Mouse (Mus musculus) MEL (cell line): ENCODE measurements around the gene Atxn2. TPM values are rescaled to one million over a fixed set of nuclear protein-coding genes. Genes with fewer than 3 reads are reported as not detected.

Experiments
- DNase-seq: peaks from one replicate; pipeline ENCODE4 v3.0.0; 2011; ENCODE audit warnings: low read depth, low spot score
- H3K27ac ChIP-seq: 2 replicates; pipeline ENCODE4 v1.5.1; 2012; ENCODE audit warnings: low read depth, mild to moderate bottlenecking, control low read depth, low read length, moderate library complexity; ENCODE audit not compliant: control insufficient read depth
- H3K27me3 ChIP-seq, 2 experiments: fragments of 150-350 bp in 1 of 2; sonication (generic) in 1 of 2; 2 replicates each; pipeline ENCODE4 v1.6.1; 2012; ENCODE audit warnings: low read length in 2 of 2, mild to moderate bottlenecking in 2 of 2, improper control_type of control experiment in 1 of 2, moderate library complexity in 1 of 2; ENCODE audit not compliant: insufficient read depth in 2 of 2, control insufficient read depth in 1 of 2
- H3K36me3 ChIP-seq, 2 experiments: 2 replicates each; pipeline ENCODE4 v1.6.1; 2012 to 2014; ENCODE audit warnings: low read length in 2 of 2, improper control_type of control experiment in 1 of 2, inconsistent platforms in 1 of 2, mild to moderate bottlenecking in 1 of 2; ENCODE audit not compliant: insufficient read depth in 2 of 2, control insufficient read depth in 1 of 2
- H3K4me1 ChIP-seq, 2 experiments: fragments of 150-350 bp in 1 of 2; sonication (generic) in 1 of 2; 2 replicates each; pipeline ENCODE4 v1.6.1; 2012; ENCODE audit warnings: low read length in 2 of 2, improper control_type of control experiment in 1 of 2, mild to moderate bottlenecking in 1 of 2; ENCODE audit not compliant: insufficient read depth in 2 of 2, control insufficient read depth in 1 of 2
- H3K4me3 ChIP-seq, 2 experiments: fragments of 150-350 bp in 1 of 2; sonication (generic) in 1 of 2; 2 replicates each; pipeline ENCODE4 v1.5.1; 2012; ENCODE audit warnings: low read depth in 2 of 2, low read length in 2 of 2, mild to moderate bottlenecking in 2 of 2, moderate library complexity in 2 of 2, control low read depth in 1 of 2, improper control_type of control experiment in 1 of 2; ENCODE audit not compliant: control insufficient read depth in 1 of 2, insufficient read depth in 1 of 2
- H3K79me2 ChIP-seq: 2 replicates; pipeline ENCODE4 v1.6.1; 2012; ENCODE audit warnings: mild to moderate bottlenecking, low read length, moderate library complexity; ENCODE audit not compliant: control insufficient read depth, poor library complexity, insufficient read depth
- H3K9ac ChIP-seq: 2 replicates; pipeline ENCODE4 v1.6.1; 2012; ENCODE audit warnings: low read depth, mild to moderate bottlenecking, control low read depth, low read length, moderate library complexity; ENCODE audit not compliant: control insufficient read depth, poor library complexity, severe bottlenecking
- H3K9me3 ChIP-seq: fragments of 150-350 bp; sonication (generic); replicated peaks from 2 replicates; pipeline ENCODE4 v1.6.1; 2012; ENCODE audit warnings: mild to moderate bottlenecking, low read length, improper control_type of control experiment, moderate library complexity; ENCODE audit not compliant: insufficient read depth
- BHLHE40 ChIP-seq: IDR thresholded peaks from 2 replicates; pipeline ENCODE4 v1.6.1; 2012; ENCODE audit warnings: low read depth, mild to moderate bottlenecking, inconsistent platforms, low read length, improper control_type of control experiment, borderline replicate concordance
- CHD1 ChIP-seq: IDR thresholded peaks from 2 replicates; pipeline ENCODE4 v1.6.1; 2012; ENCODE audit warnings: low read depth, mild to moderate bottlenecking, inconsistent platforms, low read length, improper control_type of control experiment
- CTCF ChIP-seq, 3 experiments: IDR thresholded peaks in 2 of 3; conservative IDR thresholded peaks in 1 of 3; 2 replicates each; pipeline ENCODE4 v1.5.1; 2011 to 2012; ENCODE audit warnings: low read length in 3 of 3, low read depth in 2 of 3, mild to moderate bottlenecking in 2 of 3, improper control_type of control experiment in 1 of 3, inconsistent platforms in 1 of 3, mixed read lengths in 1 of 3, moderate library complexity in 1 of 3; ENCODE audit not compliant: control insufficient read depth in 1 of 3, insufficient read depth in 1 of 3, poor library complexity in 1 of 3, severe bottlenecking in 1 of 3
- ELF1 ChIP-seq: IDR thresholded peaks from 2 replicates; pipeline ENCODE4 v1.6.1; 2014; ENCODE audit warnings: low read depth, mild to moderate bottlenecking, inconsistent platforms, low read length, improper control_type of control experiment, moderate library complexity
- ETS1 ChIP-seq: IDR thresholded peaks from 2 replicates; pipeline ENCODE4 v1.6.1; 2012; ENCODE audit warnings: low read depth, mild to moderate bottlenecking, inconsistent platforms, low read length, improper control_type of control experiment, moderate library complexity
- GABPA ChIP-seq: IDR thresholded peaks from 2 replicates; pipeline ENCODE4 v1.6.1; 2012; ENCODE audit warnings: low read depth, mild to moderate bottlenecking, inconsistent platforms, low read length, improper control_type of control experiment, moderate library complexity
- GATA1 ChIP-seq: IDR thresholded peaks from 2 replicates; pipeline ENCODE4 v1.6.1; 2011; ENCODE audit warnings: low read depth, low read length, improper control_type of control experiment
- JUND ChIP-seq: IDR thresholded peaks from 2 replicates; pipeline ENCODE4 v1.6.1; 2011; ENCODE audit warnings: low read depth, mild to moderate bottlenecking, improper control_type of control experiment, low read length
- MAFK ChIP-seq: IDR thresholded peaks from 2 replicates; pipeline ENCODE4 v1.6.1; 2011; ENCODE audit warnings: low read depth, mild to moderate bottlenecking, low read length, improper control_type of control experiment, borderline replicate concordance
- MAX ChIP-seq: IDR thresholded peaks from 2 replicates; pipeline ENCODE4 v1.6.1; 2011; ENCODE audit warnings: low read length, improper control_type of control experiment
- MEF2A ChIP-seq: IDR thresholded peaks from 2 replicates; pipeline ENCODE4 v1.6.1; 2014; ENCODE audit warnings: low read depth, mild to moderate bottlenecking, inconsistent platforms, low read length, improper control_type of control experiment; ENCODE audit not compliant: poor library complexity, insufficient replicate concordance, severe bottlenecking; ENCODE audit errors: extremely low read depth
- MYC ChIP-seq: IDR thresholded peaks from 2 replicates; pipeline ENCODE4 v1.6.1; 2011; ENCODE audit warnings: low read depth, mild to moderate bottlenecking, low read length, improper control_type of control experiment, moderate library complexity
- RAD21 ChIP-seq: IDR thresholded peaks from 2 replicates; pipeline ENCODE4 v1.6.1; 2011; ENCODE audit warnings: mild to moderate bottlenecking, low read depth, low read length, improper control_type of control experiment
- SIN3A ChIP-seq: IDR thresholded peaks from 2 replicates; pipeline ENCODE4 v1.6.1; 2012; ENCODE audit warnings: low read length, improper control_type of control experiment, inconsistent platforms
- SMC3 ChIP-seq: IDR thresholded peaks from 2 replicates; pipeline ENCODE4 v1.6.1; 2011; ENCODE audit warnings: low read depth, low read length, improper control_type of control experiment
- TBP ChIP-seq: IDR thresholded peaks from 2 replicates; pipeline ENCODE4 v1.8.0; 2011; ENCODE audit warnings: low read depth, low read length, improper control_type of control experiment
- USF2 ChIP-seq, 2 experiments: IDR thresholded peaks; 2 replicates each; pipeline ENCODE4 v1.6.1; 2011 to 2012; ENCODE audit warnings: improper control_type of control experiment in 2 of 2, low read length in 2 of 2, borderline replicate concordance in 1 of 2, inconsistent platforms in 1 of 2, low read depth in 1 of 2, mild to moderate bottlenecking in 1 of 2; ENCODE audit not compliant: insufficient read depth in 1 of 2
- ZMIZ1 ChIP-seq: IDR thresholded peaks from 2 replicates; pipeline ENCODE4 v1.6.1; 2012; ENCODE audit warnings: low read depth, mild to moderate bottlenecking, inconsistent platforms, low read length, improper control_type of control experiment, moderate library complexity
- ZNF384 ChIP-seq: IDR thresholded peaks from 2 replicates; pipeline ENCODE4 v1.6.1; 2012; ENCODE audit warnings: low read depth, mild to moderate bottlenecking, inconsistent platforms, low read length, improper control_type of control experiment
- polyA plus RNA-seq, 2 experiments: library from polyadenylated mRNA; stranded (reverse) in 1 of 2; unstranded in 1 of 2; fragments of >175 nt in 1 of 2; fragments of >200 nt in 1 of 2; gene quantifications; 2 replicates each; pipeline versions ENCODE4 v1.2.1 to v1.2.4; 2012; ENCODE audit warnings: low replicate concordance in 2 of 2, low read depth in 1 of 2; ENCODE audit not compliant: insufficient read length in 2 of 2, insufficient read depth in 1 of 2, missing spikeins in 1 of 2
- total RNA-seq: library from RNA; depleted of rRNA; stranded (reverse); fragments of 300-350 nt; gene quantifications from 2 replicates; pipeline ENCODE4 v1.2.3, GENCODE M21; 2012

The Atxn2 gene
- total and polyA plus RNA-seq, 3 experiments: 16.3 to 476 (median 85.4) TPM

- H3K36me3 ChIP-seq: peaks cover 0 to 18% of the 10 kb centered on the region in 2 experiments; a peak in 2 of 4 replicates
- no peaks in the 10 kb centered on the region for H3K79me2 ChIP-seq
- H3K4me1 ChIP-seq: no peaks in the 10 kb centered on the region
- H3K27ac ChIP-seq: no peak overlapping the region
- no peak overlapping the region for H3K9ac ChIP-seq
- H3K9me3 ChIP-seq: no peaks in the 10 kb centered on the region
- no peak for TF ChIP-seq BHLHE40
- TF ChIP-seq CHD1: no peak
- TF ChIP-seq MAX: no peak
- TF ChIP-seq SIN3A: no peak
- no peak for TF ChIP-seq TBP
- no peak for TF ChIP-seq USF2 (IDR thresholded peaks at IDR 0.05; ENCODE audit: borderline replicate concordance in 1 of 2, insufficient read depth in 1 of 2, low read depth in 1 of 2, low read length in 2 of 2)
- no peak for TF ChIP-seq GABPA
- TF ChIP-seq SMC3: no peak
- TF ChIP-seq ELF1: no peak
- no peak for TF ChIP-seq ZMIZ1
- no peak for TF ChIP-seq ETS1
- no peak for TF ChIP-seq MAFK
- TF ChIP-seq JUND: no peak
- no peak for TF ChIP-seq MYC
- no peak for TF ChIP-seq RAD21
- no peak for TF ChIP-seq ZNF384
- TF ChIP-seq MEF2A: no peak
- TF ChIP-seq GATA1: no peak
- TF ChIP-seq, all 39 proteins: peak for 0
- H3K4me3 ChIP-seq: no peak overlapping the region
- no peak for DNase-seq
- no peaks in the 10 kb centered on the region for H3K27me3 ChIP-seq
Observed at GRCm38 (mm10) chr5:121783862-121784500, 72.8 kb downstream of the Atxn2 start.

GRCm38 (mm10) chr5:121791026-121791425, 79.9 kb downstream of the Atxn2 start:
- Histone ChIP-seq H3K36me3 (peaks cover 0 to 27% of the 10 kb centered on the region in 2 experiments; a peak in 2 of 4 replicates), H3K4me3 (no peak overlapping the region), H3K27me3 (no peaks in the 10 kb centered on the region)
- TF ChIP-seq CTCF (IDR thresholded peaks at IDR 0.05 in 2 of 3, conservative IDR thresholded peaks at IDR 0.05 in 1 of 3; ENCODE audit: control insufficient read depth in 1 of 3, insufficient read depth in 1 of 3, low read depth in 2 of 3, low read length in 3 of 3, poor library complexity in 1 of 3, severe bottlenecking in 1 of 3) (0 out of 6 replicates have a peak, but pooled peaks of 1 of the 3 experiments have one; percentile 5), ETS1 (no peak), ELF1 (no peak)
- TF ChIP-seq, all 39 proteins: peak for 1
- Histone ChIP-seq H3K79me2 (no peaks in the 10 kb centered on the region), H3K9me3 (no peaks in the 10 kb centered on the region), H3K27ac (no peak overlapping the region), H3K9ac (no peak overlapping the region), H3K4me1 (0 out of 4 replicates have a peak, but pooled peaks cover 0 to 2% of the 10 kb centered on the region in 2 experiments)
- no peak for DNase-seq
